Mouse (Mus musculus): ENCODE measurements around the gene Gria1. TPM values are rescaled to one million over a fixed set of nuclear protein-coding genes. Genes with fewer than 3 reads are reported as not detected.

Gene Gria1
- polyA plus RNA-seq, 1 experiment from 2014 or later: 3.3 TPM

DNA sequence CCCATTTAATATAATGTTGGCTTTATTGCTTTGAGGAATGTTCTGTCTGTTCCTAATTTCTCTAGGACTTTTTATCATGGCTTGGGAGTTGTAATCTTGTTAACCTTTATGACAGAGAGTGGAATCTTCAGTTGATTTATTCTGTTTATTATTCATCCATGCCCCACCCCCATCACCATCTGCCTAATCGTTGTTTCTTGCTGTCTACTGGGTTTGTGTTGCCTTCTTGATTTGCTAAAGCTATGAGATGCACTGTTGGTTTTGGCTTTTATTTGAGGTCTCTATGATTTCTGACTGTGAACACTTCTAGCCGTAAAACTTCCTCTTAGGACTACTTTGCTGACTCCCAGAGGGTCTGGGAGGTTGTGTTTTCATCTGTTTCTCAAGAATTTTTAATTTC lies 294.9 kb downstream of the Gria1 start:
- H3K4me2 ChIP-seq: no peak overlapping the region
- H3K4me1 ChIP-seq: no peaks in the 10 kb centered on the region
- no peaks in the 10 kb centered on the region for H3K36me3 ChIP-seq
- no peaks in the 10 kb centered on the region for H3K27me3 ChIP-seq
- H3K9ac ChIP-seq: no peak overlapping the region
- no peaks in the 10 kb centered on the region for H3K9me3 ChIP-seq
- H3K4me3 ChIP-seq: no peak overlapping the region
- WGBS: 82% methylated on average over 2 of the region's 2 CpGs
- no peak overlapping the region for H3K27ac ChIP-seq
- ATAC-seq (ENCODE audit: insufficient number of reproducible peaks, insufficient read depth, low FRiP score, low TSS enrichment, low read depth): no peak

DNA sequence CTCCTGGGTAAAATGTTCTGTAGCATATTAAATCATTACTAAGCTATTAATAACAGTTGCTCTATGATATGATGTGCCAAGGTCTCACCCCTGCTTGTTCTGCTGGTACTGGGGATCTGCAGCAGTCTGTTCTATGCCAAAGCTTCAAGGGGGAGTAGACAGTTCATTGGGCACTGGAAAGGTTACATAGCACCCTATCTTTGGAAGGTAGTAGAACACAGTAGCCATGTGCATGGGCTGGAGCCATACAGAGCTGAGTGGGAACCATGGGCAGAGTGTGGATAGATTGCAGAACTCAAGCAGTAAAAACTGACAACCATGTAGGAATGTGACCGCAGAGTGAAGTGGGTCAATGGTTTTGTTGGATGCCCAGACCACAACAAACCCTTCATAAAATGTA lies 295.7 kb downstream of the Gria1 start:
- ATAC-seq (ENCODE audit: insufficient number of reproducible peaks, insufficient read depth, low FRiP score, low TSS enrichment, low read depth): no peak
- H3K9ac ChIP-seq: no peak overlapping the region
- no peak overlapping the region for H3K4me2 ChIP-seq
- no peaks in the 10 kb centered on the region for H3K4me1 ChIP-seq
- no peaks in the 10 kb centered on the region for H3K27me3 ChIP-seq
- no peak overlapping the region for H3K4me3 ChIP-seq
- H3K27ac ChIP-seq: no peak overlapping the region
- 96% methylated on average over 1 of the region's 1 CpGs for WGBS
- H3K9me3 ChIP-seq: no peaks in the 10 kb centered on the region
- H3K36me3 ChIP-seq: no peaks in the 10 kb centered on the region

GRCm38 (mm10) chr11:57317063-57317462 lies 305.9 kb downstream of the Gria1 start:
- Histone ChIP-seq H3K9ac (no peak overlapping the region), H3K4me2 (no peak overlapping the region), H3K27me3 (no peaks in the 10 kb centered on the region), H3K4me3 (no peak overlapping the region), H3K36me3 (no peaks in the 10 kb centered on the region), H3K4me1 (no peaks in the 10 kb centered on the region), H3K9me3 (no peaks in the 10 kb centered on the region), H3K27ac (no peak overlapping the region)
- no peak for ATAC-seq (ENCODE audit: insufficient number of reproducible peaks, insufficient read depth, low FRiP score, low TSS enrichment, low read depth)
- 54% methylated on average over 3 of the region's 3 CpGs for WGBS

- ATAC-seq (ENCODE audit: insufficient number of reproducible peaks, insufficient read depth, low FRiP score, low TSS enrichment, low read depth): no peak
- no peak overlapping the region for H3K27ac ChIP-seq
- no peak overlapping the region for H3K4me2 ChIP-seq
- 83% methylated on average over 13 of the region's 13 CpGs for WGBS
- H3K9ac ChIP-seq: no peak overlapping the region
- H3K4me3 ChIP-seq: no peak overlapping the region
- H3K9me3 ChIP-seq: no peaks in the 10 kb centered on the region
- H3K27me3 ChIP-seq: no peaks in the 10 kb centered on the region
- no peaks in the 10 kb centered on the region for H3K4me1 ChIP-seq
- no peaks in the 10 kb centered on the region for H3K36me3 ChIP-seq
Measured at GRCm38 (mm10) chr11:57317478-57317877, 306.3 kb downstream of the Gria1 start.

DNA sequence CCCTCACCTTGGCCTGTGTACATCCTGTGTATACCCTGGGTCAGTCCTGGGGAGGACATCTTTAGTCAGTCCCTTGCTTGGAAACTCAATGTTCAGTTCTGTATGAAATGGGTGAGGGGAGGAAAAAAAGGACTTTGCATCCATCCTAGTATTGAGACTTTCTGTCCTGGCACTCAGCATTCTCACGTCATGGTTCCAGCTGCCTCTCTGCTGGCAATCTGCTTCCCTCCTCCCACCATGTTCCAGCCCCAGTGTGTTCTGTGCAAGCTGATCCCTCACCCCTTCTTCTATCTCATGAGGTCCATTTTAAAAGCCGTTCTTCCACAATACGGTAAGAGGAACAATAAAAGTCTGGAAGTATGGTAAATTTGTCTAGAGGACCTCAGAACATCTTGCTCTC lies 308.2 kb downstream of the Gria1 start:
- Histone ChIP-seq H3K4me2 (no peak overlapping the region), H3K27me3 (no peaks in the 10 kb centered on the region), H3K9me3 (no peaks in the 10 kb centered on the region), H3K4me1 (no peaks in the 10 kb centered on the region), H3K27ac (no peak overlapping the region), H3K36me3 (no peaks in the 10 kb centered on the region), H3K4me3 (no peak overlapping the region), H3K9ac (no peak overlapping the region)
- 84% methylated on average over 3 of the region's 3 CpGs for WGBS
- ATAC-seq (ENCODE audit: insufficient number of reproducible peaks, insufficient read depth, low FRiP score, low TSS enrichment, low read depth): no peak

DNA sequence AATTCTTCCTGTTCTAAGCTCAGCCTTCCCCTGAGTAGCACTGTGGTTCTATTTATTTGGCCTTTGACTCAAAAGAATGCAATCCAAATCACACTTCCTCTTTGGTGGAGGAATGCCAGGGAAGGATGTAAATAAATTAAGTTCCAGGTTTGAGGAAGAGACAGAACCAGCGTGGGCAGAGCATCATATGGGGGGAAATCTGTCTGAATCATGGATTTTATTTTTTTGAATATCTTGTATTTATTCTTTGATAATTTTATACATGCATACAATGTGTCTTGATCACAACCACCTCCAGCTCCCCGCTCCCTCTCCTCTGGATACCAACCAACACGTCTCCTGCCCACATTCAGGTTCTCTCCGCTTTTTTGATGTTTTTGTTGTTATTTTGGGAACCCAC lies 312.9 kb downstream of the Gria1 start:
- no peaks in the 10 kb centered on the region for H3K9me3 ChIP-seq
- no peaks in the 10 kb centered on the region for H3K36me3 ChIP-seq
- H3K27ac ChIP-seq: no peak overlapping the region
- 77% methylated on average over 4 of the region's 4 CpGs for WGBS
- H3K4me1 ChIP-seq: no peaks in the 10 kb centered on the region
- no peak overlapping the region for H3K4me2 ChIP-seq
- no peak overlapping the region for H3K9ac ChIP-seq
- no peak for ATAC-seq (ENCODE audit: insufficient number of reproducible peaks, insufficient read depth, low FRiP score, low TSS enrichment, low read depth)
- H3K27me3 ChIP-seq: no peaks in the 10 kb centered on the region
- no peak overlapping the region for H3K4me3 ChIP-seq
